Mouse (Mus musculus) CH12.LX (cell line): Measurements from ENCODE around the gene Dnah17. TPM values are rescaled to one million over a fixed set of nuclear protein-coding genes. Genes with fewer than 3 reads are reported as not detected.

ENCODE experiments used
- DNase-seq: peaks from one replicate; pipeline ENCODE4 v3.0.0-alpha.2; 2013; ENCODE audit errors: extremely low read depth
- H3K27ac ChIP-seq: 2 replicates; pipeline ENCODE4 v1.5.1; 2012; ENCODE audit warnings: low read depth, mild to moderate bottlenecking, control low read depth, moderate library complexity; ENCODE audit not compliant: insufficient read depth
- H3K27me3 ChIP-seq: replicated peaks from 2 replicates; pipeline ENCODE3; 2012; ENCODE audit warnings: inconsistent platforms
- H3K36me3 ChIP-seq, 2 experiments: replicated peaks in 1 of 2; 2 replicates each; pipeline versions ENCODE3 to v1.6.1; 2012; ENCODE audit warnings: inconsistent platforms in 1 of 2, low read length in 1 of 2, mild to moderate bottlenecking in 1 of 2, mixed read lengths in 1 of 2, moderate library complexity in 1 of 2; ENCODE audit not compliant: control insufficient read depth in 1 of 2, insufficient read depth in 1 of 2
- H3K4me1 ChIP-seq, 2 experiments: 2 replicates each; pipeline ENCODE4 v1.6.1; 2012; ENCODE audit warnings: inconsistent platforms in 1 of 2, moderate library complexity in 1 of 2; ENCODE audit not compliant: insufficient read depth in 2 of 2, control insufficient read depth in 1 of 2
- H3K4me2 ChIP-seq: 2 replicates; pipeline ENCODE4 v1.6.1; 2012; ENCODE audit warnings: low read depth, mild to moderate bottlenecking, control low read depth; ENCODE audit not compliant: poor library complexity, insufficient read depth, severe bottlenecking
- H3K4me3 ChIP-seq, 3 experiments: fragments of 150-350 bp in 1 of 3; sonication (generic) in 1 of 3; replicated peaks in 1 of 3; 2 replicates each; pipeline versions ENCODE3 to v1.5.1; 2011 to 2012; ENCODE audit warnings: low read depth in 2 of 3, low read length in 2 of 3, mild to moderate bottlenecking in 2 of 3, moderate library complexity in 2 of 3, control low read depth in 1 of 3, improper control_type of control experiment in 1 of 3, inconsistent platforms in 1 of 3, mixed read lengths in 1 of 3; ENCODE audit not compliant: poor library complexity in 1 of 3
- H3K79me2 ChIP-seq: replicated peaks from 2 replicates; pipeline ENCODE4 v1.6.1; 2012; ENCODE audit warnings: mild to moderate bottlenecking, moderate library complexity; ENCODE audit not compliant: control insufficient read depth, poor library complexity, insufficient read depth, severe bottlenecking; ENCODE audit errors: extremely low read depth
- H3K9ac ChIP-seq: 2 replicates; pipeline ENCODE4 v1.6.1; 2012; ENCODE audit warnings: low read depth, mild to moderate bottlenecking, control low read depth, moderate library complexity; ENCODE audit not compliant: insufficient read depth
- H3K9me3 ChIP-seq: replicated peaks from 2 replicates; pipeline ENCODE3; 2012; ENCODE audit warnings: low read length, inconsistent platforms, mixed read lengths
- CHD2 ChIP-seq: IDR thresholded peaks from 2 replicates; pipeline ENCODE4 v1.6.1; 2011; ENCODE audit warnings: low read length, improper control_type of control experiment
- ELF1 ChIP-seq: IDR thresholded peaks from 2 replicates; pipeline ENCODE4 v1.6.1; 2014; ENCODE audit warnings: low read depth, mild to moderate bottlenecking, inconsistent platforms, low read length, improper control_type of control experiment
- EP300 ChIP-seq: IDR thresholded peaks from 2 replicates; pipeline ENCODE4 v1.6.1; 2011; ENCODE audit warnings: low read length, improper control_type of control experiment
- GABPA ChIP-seq: IDR thresholded peaks from 2 replicates; pipeline ENCODE4 v1.6.1; 2012; ENCODE audit warnings: low read depth, low read length, improper control_type of control experiment, inconsistent platforms; ENCODE audit not compliant: insufficient replicate concordance
- HCFC1 ChIP-seq: IDR thresholded peaks from 2 replicates; pipeline ENCODE4 v1.6.1; 2012; ENCODE audit warnings: low read depth, mild to moderate bottlenecking, inconsistent platforms, low read length, improper control_type of control experiment
- IRF4 ChIP-seq: IDR thresholded peaks from 2 replicates; pipeline ENCODE4 v1.6.1; 2014; ENCODE audit warnings: low read depth, mild to moderate bottlenecking, inconsistent platforms, low read length, improper control_type of control experiment
- JUN ChIP-seq: IDR thresholded peaks from 2 replicates; pipeline ENCODE4 v1.6.1; 2011; ENCODE audit warnings: low read depth, mild to moderate bottlenecking, low read length, improper control_type of control experiment, moderate library complexity; ENCODE audit not compliant: insufficient read depth
- JUND ChIP-seq: conservative IDR thresholded peaks from 2 replicates; pipeline ENCODE4 v1.6.1; 2011; ENCODE audit warnings: low read depth, low read length, improper control_type of control experiment
- KAT2A ChIP-seq: IDR thresholded peaks from 2 replicates; pipeline ENCODE4 v1.6.1; 2012; ENCODE audit warnings: low read length, improper control_type of control experiment, inconsistent platforms; ENCODE audit not compliant: insufficient replicate concordance
- MAX ChIP-seq: IDR thresholded peaks from 2 replicates; pipeline ENCODE4 v1.6.1; 2011; ENCODE audit warnings: low read length, improper control_type of control experiment
- MEF2A ChIP-seq: IDR thresholded peaks from 2 replicates; pipeline ENCODE4 v1.6.1; 2014; ENCODE audit warnings: low read depth, mild to moderate bottlenecking, inconsistent platforms, low read length, improper control_type of control experiment, borderline replicate concordance
- NELFE ChIP-seq: IDR thresholded peaks from 2 replicates; pipeline ENCODE4 v1.6.1; 2011; ENCODE audit warnings: low read depth, low read length, improper control_type of control experiment
- NRF1 ChIP-seq: IDR thresholded peaks from 2 replicates; pipeline ENCODE4 v1.6.1; 2014; ENCODE audit warnings: low read depth, mild to moderate bottlenecking, inconsistent platforms, low read length, improper control_type of control experiment, moderate library complexity
- PAX5 ChIP-seq: IDR thresholded peaks from 2 replicates; pipeline ENCODE4 v1.6.1; 2012; ENCODE audit warnings: low read length, inconsistent platforms, mixed read lengths
- POLR2A ChIP-seq: IDR thresholded peaks from 2 replicates; pipeline ENCODE4 v1.6.1; 2011; ENCODE audit warnings: low read depth, mild to moderate bottlenecking, improper control_type of control experiment, low read length
- POLR2AphosphoS2 ChIP-seq: IDR thresholded peaks from 2 replicates; pipeline ENCODE4 v1.6.1; 2011; ENCODE audit warnings: low read depth, low read length, improper control_type of control experiment
- RAD21 ChIP-seq: IDR thresholded peaks from 2 replicates; pipeline ENCODE4 v1.6.1; 2011; ENCODE audit warnings: low read depth, mild to moderate bottlenecking, low read length, improper control_type of control experiment, moderate library complexity
- SMC3 ChIP-seq: IDR thresholded peaks from 2 replicates; pipeline ENCODE4 v1.6.1; 2011; ENCODE audit warnings: low read depth, low read length, improper control_type of control experiment
- TBP ChIP-seq: conservative IDR thresholded peaks from 2 replicates; pipeline ENCODE4 v1.6.1; 2011; ENCODE audit warnings: low read depth, low read length, improper control_type of control experiment
- USF1 ChIP-seq: IDR thresholded peaks from 2 replicates; pipeline ENCODE4 v1.6.1; 2014; ENCODE audit warnings: low read depth, mild to moderate bottlenecking, inconsistent platforms, low read length, improper control_type of control experiment
- USF2 ChIP-seq: conservative IDR thresholded peaks from 2 replicates; pipeline ENCODE4 v1.6.1; 2011; ENCODE audit warnings: low read depth, low read length, improper control_type of control experiment
- ZKSCAN1 ChIP-seq: IDR thresholded peaks from 2 replicates; pipeline ENCODE4 v1.6.1; 2012; ENCODE audit warnings: low read depth, inconsistent platforms, low read length, improper control_type of control experiment, borderline replicate concordance
- dilution Hi-C: fragments of 300-500 bp; cut with MboI; formaldehyde crosslinking; loops from 2 replicates; pipeline ENCODE4 v1.14.3; 2020; ENCODE audit warnings: low sequenced_read_pairs; ENCODE audit not compliant: extremely low pct_unique_long_range_greater_than_20kb, extremely low pct_ligation_motif_present
- in situ Hi-C: fragments of 300-500 bp; cut with MboI; formaldehyde crosslinking; loops from 3 replicates; pipeline ENCODE4 v1.14.3; 2019; ENCODE audit warnings: low sequenced_read_pairs, low pct_ligation_motif_present, low pct_unique_long_range_greater_than_20kb, mixed read lengths
- polyA plus RNA-seq: library from polyadenylated mRNA; unstranded; fragments of >175 nt; gene quantifications from 2 replicates; pipeline ENCODE4 v1.2.1, GENCODE M21; 2012; ENCODE audit warnings: low read depth; ENCODE audit not compliant: insufficient read length
- total RNA-seq, 2 experiments: library from RNA; depleted of rRNA; stranded (reverse); fragments of 300-350 nt in 1 of 2; fragments of >200 nt in 1 of 2; gene quantifications; 2 replicates each; pipeline ENCODE4 v1.2.3; 2012 to 2014

The Dnah17 gene
- total and polyA plus RNA-seq, 3 experiments: 0.08 to 0.23 TPM; not detected in 1

GRCm38 (mm10) chr11:118145771-118146351 is 15.4 kb upstream of the Dnah17 start (continued):
- TF ChIP-seq MEF2A (no peak), MAX (peak; percentile 84), USF2 (0 out of 2 replicates have a peak, but pooled peaks have one; percentile 36), ZKSCAN1 (no peak), SMC3 (no peak), NELFE (peak; percentile 83), ELF1 (peak; percentile 86), PAX5 (no peak), KAT2A (no peak), JUN (no peak), CHD2 (no peak), POLR2AphosphoS2 (peak; percentile 80; the same call in 1 of the 2 replicates), POLR2A (peak; percentile 83), IRF4 (peak; percentile 23; the same call in 1 of the 2 replicates), NRF1 (no peak; the same call in 1 of the 2 replicates), JUND (peak; percentile 55; the same call in 1 of the 2 replicates), EP300 (peak; percentile 52; the same call in 1 of the 2 replicates), TBP (peak; percentile 78), GABPA (no peak), USF1 (peak; percentile 61)

GRCm38 (mm10) chr11:118145092-118145491 is 14.7 kb upstream of the Dnah17 start:
- Histone ChIP-seq H3K9me3 (no peaks in the 10 kb centered on the region), H3K4me1 (peaks cover 21 to 22% of the 10 kb centered on the region in 2 experiments), H3K4me3 (no peak overlapping the region), H3K79me2 (no peaks in the 10 kb centered on the region), H3K27me3 (no peaks in the 10 kb centered on the region), H3K9ac (no peak overlapping the region), H3K4me2 (no peak overlapping the region), H3K27ac (no peak overlapping the region), H3K36me3 (peaks cover 0 to 4% of the 10 kb centered on the region in 2 experiments)
- TF ChIP-seq ELF1 (no peak), PAX5 (no peak), TBP (no peak), POLR2A (no peak), RAD21 (no peak), POLR2AphosphoS2 (no peak), HCFC1 (no peak)
- dilution Hi-C loops (no loop called here), in situ Hi-C loops (no loop called here)
- no peak for DNase-seq
